Mouse (Mus musculus) liver, adult 2 months (tissue): ENCODE data around the gene Dnm3. TPM values are rescaled to one million over a fixed set of nuclear protein-coding genes. Genes with fewer than 3 reads are reported as not detected.

Source experiments
- DNase-seq: peaks from one replicate; pipeline ENCODE4 v3.0.0-alpha.2; 2011; ENCODE audit warnings: low read depth, low spot score; ENCODE audit errors: extremely low read depth
- H3K27ac ChIP-seq: fragments of 200-500 bp; replicated peaks from 2 replicates; pipeline ENCODE4 v1.5.1; 2012; ENCODE audit warnings: low read depth, mild to moderate bottlenecking, control low read depth, inconsistent platforms, low read length; ENCODE audit not compliant: insufficient read depth
- H3K27me3 ChIP-seq: fragments of 200-500 bp; 2 replicates; pipeline ENCODE4 v1.6.1; 2012; ENCODE audit warnings: mild to moderate bottlenecking, moderate library complexity, low read length, inconsistent platforms; ENCODE audit not compliant: control insufficient read depth, insufficient read depth
- H3K36me3 ChIP-seq: fragments of 200-500 bp; 2 replicates; pipeline ENCODE4 v1.6.1; 2012; ENCODE audit warnings: low read length, inconsistent platforms; ENCODE audit not compliant: control insufficient read depth, insufficient read depth
- H3K4me1 ChIP-seq: fragments of 200-500 bp; 2 replicates; pipeline ENCODE4 v1.6.1; 2011; ENCODE audit warnings: low read length; ENCODE audit not compliant: control insufficient read depth, insufficient read depth
- H3K4me3 ChIP-seq: fragments of 200-500 bp; 2 replicates; pipeline ENCODE4 v1.5.1; 2011; ENCODE audit warnings: low read depth, mild to moderate bottlenecking, control low read depth, low read length, moderate library complexity; ENCODE audit not compliant: insufficient read depth
- H3K79me2 ChIP-seq: fragments of 200-500 bp; 2 replicates; pipeline ENCODE4 v1.6.1; 2012; ENCODE audit warnings: inconsistent platforms, mild to moderate bottlenecking, low read length, moderate library complexity; ENCODE audit not compliant: control insufficient read depth, insufficient read depth
- H3K9ac ChIP-seq: fragments of 200-500 bp; 2 replicates; pipeline ENCODE4 v1.6.1; 2012; ENCODE audit warnings: low read depth, mild to moderate bottlenecking, control low read depth, inconsistent platforms, low read length
- CTCF ChIP-seq: fragments of 200-500 bp; IDR thresholded peaks from 2 replicates; pipeline ENCODE4 v1.5.1; 2011; ENCODE audit warnings: low read depth, low read length, control low read depth
- POLR2A ChIP-seq: fragments of 200-500 bp; IDR thresholded peaks from 2 replicates; pipeline ENCODE4 v1.6.1; 2011; ENCODE audit warnings: low read length, control low read depth; ENCODE audit not compliant: insufficient read depth; ENCODE audit errors: extremely low read depth
- WGBS: fragments of 180-500 bp; shearing (Covaris S2); methylation state at CpG from one replicate; pipeline ENCODE4 v1.1.7; 2018; 5-methylcytosine and 5-hydroxymethylcytosine counted together
- polyA plus RNA-seq: library from polyadenylated mRNA; depleted of rRNA; stranded (reverse); fragments of >200 nt; gene quantifications from 2 replicates; pipeline ENCODE4 v1.2.3, GENCODE M21; 2012
- total RNA-seq: library from RNA; depleted of rRNA; stranded (reverse); fragments of >200 nt; gene quantifications from 2 replicates; pipeline ENCODE4 v1.2.3, GENCODE M21; 2014

Gene Dnm3
- total and polyA plus RNA-seq, 2 experiments, result 0.46 to 0.60 TPM

GRCm38 (mm10) chr1:162143974-162144912 lies 333.6 kb downstream of the Dnm3 start:
- Histone ChIP-seq H3K36me3 (no peaks in the 10 kb centered on the region), H3K4me3 (no peak overlapping the region), H3K9ac (no peak overlapping the region), H3K27me3 (no peaks in the 10 kb centered on the region), H3K27ac (no peak overlapping the region), H3K4me1 (no peaks in the 10 kb centered on the region), H3K79me2 (no peaks in the 10 kb centered on the region)
- no peak for DNase-seq
- 84% methylated on average over 6 of the region's 6 CpGs for WGBS
- TF ChIP-seq CTCF (no peak), POLR2A (no peak)

GRCm38 (mm10) chr1:162142285-162142684 lies 335.5 kb downstream of the Dnm3 start:
- 87% methylated on average over 7 of the region's 7 CpGs for WGBS
- H3K9ac ChIP-seq, result no peak overlapping the region

GRCm38 (mm10) chr1:162136328-162136727 lies 341.5 kb downstream of the Dnm3 start:
- H3K4me3 ChIP-seq, result no peak overlapping the region

More at GRCm38 (mm10) chr1:162142285-162142684, 335.5 kb downstream of the Dnm3 start:
- no peaks in the 10 kb centered on the region for H3K4me1 ChIP-seq
- H3K27me3 ChIP-seq, result no peaks in the 10 kb centered on the region
- H3K27ac ChIP-seq, result no peak overlapping the region
- no peak overlapping the region for H3K4me3 ChIP-seq
- DNase-seq, result no peak
- TF ChIP-seq POLR2A (no peak), CTCF (no peak)
- H3K36me3 ChIP-seq, result no peaks in the 10 kb centered on the region
- H3K79me2 ChIP-seq, result no peaks in the 10 kb centered on the region

GRCm38 (mm10) chr1:162135451-162136213 lies 342.2 kb downstream of the Dnm3 start:
- DNase-seq, result no peak
- TF ChIP-seq POLR2A, result no peak
- TF ChIP-seq CTCF, result no peak

More at GRCm38 (mm10) chr1:162136328-162136727, 341.5 kb downstream of the Dnm3 start:
- DNase-seq, result no peak
- no peak for TF ChIP-seq POLR2A
- TF ChIP-seq CTCF, result no peak
- Histone ChIP-seq H3K9ac (no peak overlapping the region), H3K27me3 (no peaks in the 10 kb centered on the region), H3K36me3 (no peaks in the 10 kb centered on the region), H3K27ac (no peak overlapping the region), H3K79me2 (no peaks in the 10 kb centered on the region), H3K4me1 (no peaks in the 10 kb centered on the region)
- 74% methylated on average over 4 of the region's 4 CpGs for WGBS

GRCm38 (mm10) chr1:162134651-162135066 lies 343.2 kb downstream of the Dnm3 start:
- no peak for DNase-seq
- TF ChIP-seq POLR2A (no peak), CTCF (no peak)
- no peaks in the 10 kb centered on the region for H3K27me3 ChIP-seq
- H3K9ac ChIP-seq, result no peak overlapping the region
- H3K4me1 ChIP-seq, result no peaks in the 10 kb centered on the region
- no peaks in the 10 kb centered on the region for H3K36me3 ChIP-seq
- no peaks in the 10 kb centered on the region for H3K79me2 ChIP-seq
- H3K4me3 ChIP-seq, result no peak overlapping the region
- 67% methylated on average over 3 of the region's 3 CpGs for WGBS
- H3K27ac ChIP-seq, result no peak overlapping the region

More at GRCm38 (mm10) chr1:162135451-162136213, 342.2 kb downstream of the Dnm3 start:
- Histone ChIP-seq H3K79me2 (no peaks in the 10 kb centered on the region), H3K27ac (no peak overlapping the region), H3K4me1 (no peaks in the 10 kb centered on the region), H3K27me3 (no peaks in the 10 kb centered on the region), H3K36me3 (no peaks in the 10 kb centered on the region), H3K9ac (no peak overlapping the region), H3K4me3 (no peak overlapping the region)
- 88% methylated on average over 11 of the region's 11 CpGs for WGBS
